Mouse (Mus musculus) erythroblast, embryonic 14.5 days (primary cell): Measurements from ENCODE around the gene Polr3c.

ENCODE experiments used
- GATA1 ChIP-seq: IDR thresholded peaks from 2 replicates; pipeline ENCODE4 v1.6.1; 2012; ENCODE audit warnings: low read length, inconsistent platforms, mixed read lengths
- TAL1 ChIP-seq: IDR thresholded peaks from 3 replicates; pipeline ENCODE4 v1.6.1; 2012; ENCODE audit warnings: low read length, inconsistent platforms, mixed read lengths

DNA sequence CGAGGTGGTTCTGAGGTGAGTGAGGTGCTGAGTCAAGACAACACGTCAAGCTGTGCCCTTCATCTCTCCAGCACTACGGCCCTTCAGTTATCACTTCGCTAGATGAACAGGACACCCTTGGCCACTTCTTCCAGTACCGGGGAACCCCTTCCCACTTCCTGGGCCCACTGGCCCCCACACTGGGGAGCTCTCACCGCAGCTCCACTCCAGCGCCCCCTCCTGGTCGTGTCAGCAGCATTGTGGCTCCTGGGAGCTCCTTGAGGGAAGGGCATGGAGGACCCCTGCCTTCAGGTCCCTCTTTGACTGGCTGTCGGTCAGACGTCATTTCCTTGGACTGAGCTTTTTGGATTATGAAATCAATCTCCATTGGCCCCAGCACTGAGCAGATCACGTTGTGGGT is 22.6 kb downstream of the Polr3c start:
- TF ChIP-seq TAL1 (no peak), GATA1 (no peak)
